ENCODE assay signal across 9 mouse cellular contexts in the genomic region with DNA sequence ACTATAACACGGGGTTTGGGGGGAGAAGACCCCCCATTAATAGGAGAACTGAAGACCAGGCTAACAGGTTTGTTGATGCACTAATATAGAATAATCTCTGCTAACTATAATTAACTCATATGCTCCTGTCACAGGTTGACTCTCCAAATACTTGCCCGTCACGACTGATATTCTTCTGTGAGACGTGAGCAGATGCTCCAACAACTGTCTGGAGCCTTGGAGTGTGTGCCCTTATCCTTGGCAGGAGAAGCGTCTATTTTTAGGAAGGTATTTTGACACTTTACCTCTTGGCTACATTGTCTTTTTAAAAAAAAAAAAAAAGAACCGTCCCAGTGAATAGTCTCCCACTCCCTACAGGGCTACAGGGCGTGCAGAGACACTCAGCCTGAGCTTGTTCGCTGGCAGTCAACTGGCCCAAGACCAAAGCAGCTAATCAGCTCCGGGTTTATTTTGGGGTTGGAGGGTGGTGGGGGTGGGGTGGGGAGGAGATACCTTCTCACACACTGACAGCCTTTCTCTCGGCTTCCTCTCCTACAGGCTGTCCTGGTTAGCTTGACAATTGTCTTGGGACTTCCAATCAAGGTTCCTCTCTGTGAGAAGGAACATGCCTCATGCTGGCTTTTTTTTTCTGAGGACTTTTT.
DNase-seq lines count a peak whose midpoint lies in the region; ATAC-seq and TF ChIP-seq lines count a peak whose summit lies in the region.
"Had no signal": no experiment of that assay in that cellular context is flagged by ENCODE, and none has a peak within 500 bp of the region (broad histone marks: within the 10 kb centered on the region; RNA-seq: fewer than 3 reads in every experiment).

No protein-coding gene starts in this region.

- no peaks in the 10 kb centered on the region for H3K27me3 ChIP-seq in midbrain, embryonic 12.5 days
- H3K27me3 ChIP-seq in midbrain, embryonic 15.5 days (replicated peaks), result no peaks in the 10 kb centered on the region
- H3K27me3 ChIP-seq in heart, embryonic 11.5 days (ENCODE audit: control insufficient read depth, insufficient read depth, low read length), result no peaks in the 10 kb centered on the region
- H3K27me3 ChIP-seq: CH12.LX had no signal

- no peaks in the 10 kb centered on the region for H3K4me1 ChIP-seq in midbrain, embryonic 12.5 days
- H3K4me1 ChIP-seq in midbrain, embryonic 15.5 days, result 0 out of 2 replicates have a peak, but pooled peaks cover 7% of the 10 kb centered on the region
- peaks cover 19% of the 10 kb centered on the region for H3K4me1 ChIP-seq in heart, embryonic 11.5 days (ENCODE audit: control insufficient read depth, insufficient read depth, low read length)

- H3K36me3 ChIP-seq in midbrain, embryonic 12.5 days, result no peaks in the 10 kb centered on the region
- H3K36me3 ChIP-seq in midbrain, embryonic 15.5 days (replicated peaks), result no peaks in the 10 kb centered on the region
- no peaks in the 10 kb centered on the region for H3K36me3 ChIP-seq in heart, embryonic 11.5 days (ENCODE audit: control insufficient read depth, insufficient read depth, low read length)

- no peaks in the 10 kb centered on the region for H3K9me3 ChIP-seq in midbrain, embryonic 12.5 days
- H3K9me3 ChIP-seq in midbrain, embryonic 15.5 days, result no peaks in the 10 kb centered on the region
- no peaks in the 10 kb centered on the region for H3K9me3 ChIP-seq in heart, embryonic 11.5 days (replicated peaks; ENCODE audit: control insufficient read depth, low read length)

- peak; percentile 17 for DNase-seq in gastrocnemius, adult 18-20 months (ENCODE audit: low spot score)
- no peak for DNase-seq in gastrocnemius, postnatal 4 days (ENCODE audit: low spot score in 2 of 2)
- DNase-seq in retina, embryonic 14.5 days (ENCODE audit: low spot score), result peak; percentile 27
- DNase-seq in spleen, postnatal 10 days (ENCODE audit: low spot score in 2 of 2), result no peak
- DNase-seq in layer of hippocampus, adult 2 months (ENCODE audit: low spot score in 2 of 2), result no peak

- whole genome bisulfite sequencing in midbrain, embryonic 12.5 days, result 40% methylated on average over 10 of the region's 10 CpGs
- 39% methylated on average over 10 of the region's 10 CpGs for WGBS in midbrain, embryonic 15.5 days
- 13% methylated on average over 10 of the region's 10 CpGs for WGBS in heart, embryonic 11.5 days (ENCODE audit: insufficient replicate concordance)

- no peak overlapping the region for H3K27ac ChIP-seq in midbrain, embryonic 12.5 days (replicated peaks)
- H3K27ac ChIP-seq in midbrain, embryonic 15.5 days, result no peak overlapping the region
- peak overlapping the region; percentile 88 for H3K27ac ChIP-seq in heart, embryonic 11.5 days (ENCODE audit: low read depth, low read length)
- no peak overlapping the region for H3K27ac ChIP-seq in layer of hippocampus, adult 2 months

- ATAC-seq in midbrain, embryonic 12.5 days (ENCODE audit: low FRiP score, low read depth), result no peak
- ATAC-seq in midbrain, embryonic 15.5 days (replicated peaks), result no peak
- ATAC-seq in heart, embryonic 11.5 days (replicated peaks; ENCODE audit: insufficient number of reproducible peaks, low FRiP score, low TSS enrichment), result peak; percentile 84

- no peak overlapping the region for H3K4me3 ChIP-seq in midbrain, embryonic 12.5 days
- H3K4me3 ChIP-seq in midbrain, embryonic 15.5 days, result no peak overlapping the region
- H3K4me3 ChIP-seq in heart, embryonic 11.5 days (ENCODE audit: low read depth, low read length), result no peak overlapping the region; the same call in 1 of the 2 replicates
- H3K4me3 ChIP-seq in layer of hippocampus, adult 2 months, result no peak overlapping the region

- no peak for TF ChIP-seq CTCF in layer of hippocampus, adult 2 months (conservative IDR thresholded peaks at IDR 0.05)

- H3K4me2 ChIP-seq in midbrain, embryonic 12.5 days (replicated peaks), result 0 out of 2 replicates have a peak overlapping the region, but pooled peaks have one; percentile 9
- no peak overlapping the region for H3K4me2 ChIP-seq in midbrain, embryonic 15.5 days
- H3K4me2 ChIP-seq in heart, embryonic 11.5 days, result peak overlapping the region; percentile 55

- no peak overlapping the region for H3K9ac ChIP-seq in midbrain, embryonic 12.5 days (replicated peaks)
- no peak overlapping the region for H3K9ac ChIP-seq in midbrain, embryonic 15.5 days
- H3K9ac ChIP-seq in heart, embryonic 11.5 days (ENCODE audit: low read depth, low read length), result peak overlapping the region; percentile 49; the same call in 1 of the 2 replicates

Comparison
In these comparisons a context has a peak if more than half of its experiments do, and no peak if none do; other contexts are left out.
1. DNase-seq: peak in gastrocnemius, adult 18-20 months (single experiment) and retina, embryonic 14.5 days (single experiment); none in gastrocnemius, postnatal 4 days (0 of 2), spleen, postnatal 10 days (0 of 2) and layer of hippocampus, adult 2 months (0 of 2).